Mouse (Mus musculus): ENCODE measurements around the gene Arhgef2.

DNA sequence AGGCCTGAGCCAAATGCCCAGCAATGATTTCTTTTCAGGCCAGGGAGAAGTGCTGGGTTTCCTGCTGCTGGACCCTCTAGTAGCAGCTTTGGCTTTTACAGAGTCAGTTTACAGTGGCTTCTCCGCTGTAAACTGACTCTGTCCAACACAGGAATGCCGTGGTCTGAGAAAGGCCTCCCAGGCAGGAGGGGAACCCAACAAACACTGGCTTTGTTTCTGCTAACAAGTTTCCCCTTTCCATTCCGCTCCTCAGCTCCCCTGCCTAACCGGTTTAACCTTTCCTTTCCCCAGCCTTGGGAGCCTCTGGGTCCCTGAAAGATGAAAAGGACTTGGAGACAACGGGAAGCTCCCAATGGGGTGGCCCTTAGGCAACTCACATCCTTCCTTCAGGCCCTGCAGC is 15.5 kb upstream of the Arhgef2 start:
- TF ChIP-seq CTCF (IDR thresholded peaks at IDR 0.05; ENCODE audit: extremely low read depth, insufficient read depth, low read length) (no peak), POLR2A (IDR thresholded peaks at IDR 0.05; ENCODE audit: extremely low read depth, insufficient read depth, low read length) (no peak)

Data from cortical plate, adult 2 months (tissue).